Mouse (Mus musculus) hindbrain, embryonic 15.5 days (tissue): ENCODE measurements around the gene Ndufaf7. TPM values are rescaled to one million over a fixed set of nuclear protein-coding genes. Genes with fewer than 3 reads are reported as not detected.

Experiments
- ATAC-seq: fragments of 200-750 bp; cut with Nextera tagmentation; 2 replicates; pipeline ENCODE4 v1.8.0; 2017; ENCODE audit warnings: low read depth, moderate number of reproducible peaks, moderate TSS enrichment; ENCODE audit not compliant: low FRiP score
- H3K27ac ChIP-seq: fragments of 300-500 bp; sonication (generic); replicated peaks from 2 replicates; pipeline ENCODE4 v1.5.1; 2015; ENCODE audit warnings: mild to moderate bottlenecking, inconsistent platforms
- H3K27me3 ChIP-seq: fragments of 300-500 bp; sonication (generic); 2 replicates; pipeline ENCODE4 v1.6.1; 2015; ENCODE audit warnings: control low read depth, inconsistent platforms
- H3K36me3 ChIP-seq: fragments of 300-500 bp; sonication (generic); 2 replicates; pipeline ENCODE4 v1.6.1; 2015; ENCODE audit warnings: control low read depth, inconsistent platforms
- H3K4me1 ChIP-seq: fragments of 300-500 bp; sonication (generic); replicated peaks from 2 replicates; pipeline ENCODE4 v1.6.1; 2015; ENCODE audit warnings: control low read depth, inconsistent platforms
- H3K4me2 ChIP-seq: fragments of 300-500 bp; sonication (generic); 2 replicates; pipeline ENCODE4 v1.6.1; 2015; ENCODE audit warnings: moderate library complexity, mild to moderate bottlenecking, inconsistent platforms
- H3K4me3 ChIP-seq: fragments of 300-500 bp; sonication (generic); 2 replicates; pipeline ENCODE4 v1.5.1; 2015; ENCODE audit warnings: mild to moderate bottlenecking, inconsistent platforms
- H3K9ac ChIP-seq: fragments of 300-500 bp; sonication (generic); 2 replicates; pipeline ENCODE4 v1.6.1; 2015; ENCODE audit warnings: inconsistent platforms
- H3K9me3 ChIP-seq: fragments of 300-500 bp; sonication (generic); 2 replicates; pipeline ENCODE4 v1.6.1; 2016; ENCODE audit warnings: control low read depth, inconsistent platforms
- WGBS: fragments of 180-500 bp; shearing (Covaris S2); methylation state at CpG from one replicate; pipeline ENCODE4 v1.1.7; 2015; 5-methylcytosine and 5-hydroxymethylcytosine counted together
- polyA plus RNA-seq: library from polyadenylated mRNA; unstranded; fragments of >200 nt; fragmentation: Nextera tagmentation; extraction: Ambion mirVana; gene quantifications from 2 replicates; pipeline ENCODE4 v1.2.1, GENCODE M21; 2015

Ndufaf7 gene
- polyA plus RNA-seq, 1 experiment from 2014 or later, result 62.1 TPM

DNA sequence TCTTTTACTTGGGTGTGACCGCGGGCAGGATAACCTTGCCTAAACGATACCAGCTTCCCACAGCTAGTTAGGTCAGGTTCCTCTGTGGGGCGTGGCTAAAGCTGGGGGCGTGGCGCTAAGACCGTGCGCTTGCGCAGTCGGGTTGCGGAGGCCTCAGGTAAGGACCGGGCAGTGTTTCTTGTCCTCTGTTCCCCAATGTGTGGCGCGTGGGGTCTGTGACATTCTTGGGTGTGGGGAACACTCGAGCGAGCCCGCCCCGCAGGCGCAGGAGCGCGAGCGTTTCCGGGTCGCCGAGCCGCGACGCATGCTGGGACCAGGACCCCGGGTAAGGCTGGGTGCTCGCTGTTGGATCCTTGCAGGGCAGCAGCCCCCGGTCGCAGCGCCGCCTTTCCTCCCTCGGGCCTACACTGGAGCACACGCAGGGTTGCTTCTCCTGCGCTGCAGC lies 20.5 kb upstream of the Ndufaf7 start, which contains the start of gene Cebpzos:
Cebpzos (plus strand) TSS at position 132 of the 445 bp plus-strand sequence.
- H3K9ac ChIP-seq, result peak within 1 kb of the TSS; percentile 70
- ATAC-seq, result peak; percentile 97
- peak within 1 kb of the TSS; percentile 88 for H3K27ac ChIP-seq
- H3K4me3 ChIP-seq, result peak within 1 kb of the TSS; percentile 75
- under 1% methylated on average over 36 of the region's 37 CpGs for WGBS
- peak within 1 kb of the TSS; percentile 90 for H3K4me2 ChIP-seq
- peaks cover 22% of the 10 kb centered on the region for H3K36me3 ChIP-seq
- no peaks in the 10 kb centered on the region for H3K9me3 ChIP-seq
- H3K4me1 ChIP-seq, result peaks cover 16% of the 10 kb centered on the region
- H3K27me3 ChIP-seq, result no peaks in the 10 kb centered on the region

DNA sequence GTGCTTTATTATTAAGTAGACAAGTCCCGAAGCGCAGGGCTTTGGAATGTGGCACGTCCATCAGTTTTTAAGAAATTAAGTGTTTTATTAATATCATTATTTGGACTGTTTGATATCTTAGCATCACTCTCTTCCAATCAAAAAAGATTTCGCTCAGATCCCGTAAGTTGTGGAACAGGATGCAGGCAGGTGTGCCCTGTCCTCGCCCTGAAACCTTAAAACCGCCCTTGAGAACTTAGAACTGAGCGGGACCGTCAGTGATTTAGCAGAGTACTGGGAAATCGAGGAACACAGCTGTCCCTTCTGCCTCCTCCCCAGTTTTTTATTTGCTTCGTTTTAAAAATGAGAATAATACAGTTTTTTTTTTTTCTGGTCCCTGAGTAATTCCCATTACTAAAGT lies 20.0 kb upstream of the Ndufaf7 start:
- 2% methylated on average over 11 of the region's 11 CpGs for WGBS
- ATAC-seq, result no peak
- H3K9ac ChIP-seq, result peak overlapping the region; percentile 70

DNA sequence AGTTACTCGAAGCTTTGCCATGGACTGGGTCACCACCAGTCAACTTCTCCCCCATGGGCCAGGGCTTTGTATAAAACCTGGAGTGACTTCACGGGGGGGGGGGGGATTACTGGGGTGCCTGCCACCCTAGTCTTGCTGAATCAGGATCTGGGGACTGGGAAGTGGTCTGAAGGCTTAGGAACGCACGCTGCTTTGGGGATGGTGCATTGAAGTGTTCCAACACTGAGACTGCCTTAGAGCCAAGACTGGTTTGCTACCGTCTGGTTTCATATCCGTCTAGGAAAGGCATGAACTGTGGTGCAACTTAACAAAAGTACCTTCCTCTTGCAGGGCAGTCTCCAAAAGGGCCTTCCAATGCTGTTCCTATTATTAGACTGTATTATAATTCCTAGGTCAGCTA lies 19.2 kb upstream of the Ndufaf7 start:
- peak overlapping the region; percentile 70 for H3K9ac ChIP-seq
- no peak for ATAC-seq
- WGBS, result 45% methylated on average over 6 of the region's 6 CpGs
- peaks cover 34% of the 10 kb centered on the region for H3K36me3 ChIP-seq
- peak overlapping the region; percentile 75; the same call in 1 of the 2 replicates for H3K4me3 ChIP-seq
- H3K4me1 ChIP-seq, result peaks cover 16% of the 10 kb centered on the region
- H3K9me3 ChIP-seq, result no peaks in the 10 kb centered on the region
- H3K4me2 ChIP-seq, result peak overlapping the region; percentile 90
- no peak overlapping the region for H3K27ac ChIP-seq
- no peaks in the 10 kb centered on the region for H3K27me3 ChIP-seq

More for the DNA sequence above, 20.0 kb upstream of the Ndufaf7 start:
- Histone ChIP-seq H3K4me2 (peak overlapping the region; percentile 90), H3K27me3 (no peaks in the 10 kb centered on the region), H3K27ac (peak overlapping the region; percentile 88), H3K4me3 (peak overlapping the region; percentile 75), H3K36me3 (peaks cover 27% of the 10 kb centered on the region), H3K9me3 (no peaks in the 10 kb centered on the region), H3K4me1 (peaks cover 16% of the 10 kb centered on the region)

DNA sequence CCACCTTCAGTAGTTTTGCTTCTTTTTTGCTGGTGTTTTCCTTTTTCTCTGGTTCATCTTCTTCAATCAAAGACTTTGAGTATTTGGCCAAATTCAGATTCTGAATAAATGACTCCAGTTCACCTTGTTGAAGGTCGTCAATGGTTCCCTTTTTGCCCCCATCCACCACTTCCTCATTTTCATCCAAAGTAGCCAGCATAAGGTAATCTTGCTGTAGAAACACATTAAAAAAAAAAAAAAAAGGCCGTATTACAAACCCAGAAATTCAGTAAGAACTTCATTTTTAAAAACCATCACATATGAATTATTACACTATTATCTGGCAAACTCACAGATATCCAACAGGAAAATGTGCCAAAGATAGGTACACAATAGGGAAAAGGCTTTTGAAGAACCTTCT lies 1.1 kb upstream of the Ndufaf7 start:
- H3K9ac ChIP-seq, result peak overlapping the region; percentile 72; the same call in 1 of the 2 replicates
- H3K27me3 ChIP-seq, result no peaks in the 10 kb centered on the region
- H3K9me3 ChIP-seq, result no peaks in the 10 kb centered on the region
- peak overlapping the region; percentile 85 for H3K4me3 ChIP-seq
- no peak for ATAC-seq
- H3K36me3 ChIP-seq, result peaks cover 40% of the 10 kb centered on the region
- 86% methylated on average over 2 of the region's 2 CpGs for WGBS
- H3K4me1 ChIP-seq, result peaks cover 35% of the 10 kb centered on the region
- H3K27ac ChIP-seq, result no peak overlapping the region
- H3K4me2 ChIP-seq, result peak overlapping the region; percentile 78

DNA sequence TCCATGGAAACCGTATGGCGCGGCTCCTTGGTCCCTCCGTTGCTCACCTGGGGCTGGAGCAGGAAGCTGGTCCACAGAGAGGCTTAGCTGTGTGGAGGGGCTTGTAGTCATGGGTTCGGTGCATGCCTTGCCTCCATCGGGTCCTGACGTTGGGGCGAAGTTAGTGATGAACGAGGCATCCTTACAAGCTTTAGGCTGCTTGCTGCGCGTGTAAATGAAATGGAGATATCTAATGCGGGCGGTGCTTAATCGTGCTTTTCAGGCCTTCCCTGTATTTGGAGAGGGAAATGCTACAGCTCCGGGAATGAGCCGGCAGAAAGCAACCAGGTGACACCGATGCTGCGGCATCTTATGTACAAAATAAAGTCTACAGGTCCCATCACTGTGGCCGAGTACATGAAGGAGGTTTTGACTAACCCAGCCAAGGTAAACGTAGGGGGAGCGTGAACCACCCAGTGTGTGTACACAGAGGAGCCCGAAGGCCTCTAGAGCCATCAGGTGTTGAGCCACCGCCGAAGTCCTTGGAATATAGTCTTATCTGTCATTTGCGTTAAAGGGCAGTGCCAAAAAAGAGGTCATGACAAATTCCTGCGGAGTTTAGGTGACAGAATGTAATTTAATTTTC lies 405 bp downstream of the Ndufaf7 start:
- peak overlapping the region; percentile 72 for H3K9ac ChIP-seq
- ATAC-seq, result peak; percentile 43
- no peaks in the 10 kb centered on the region for H3K9me3 ChIP-seq
- 7% methylated on average over 26 of the region's 26 CpGs for WGBS
- peak overlapping the region; percentile 85 for H3K4me3 ChIP-seq
- H3K27me3 ChIP-seq, result no peaks in the 10 kb centered on the region
- H3K4me2 ChIP-seq, result peak overlapping the region; percentile 78
- H3K4me1 ChIP-seq, result peaks cover 35% of the 10 kb centered on the region
- peaks cover 40% of the 10 kb centered on the region for H3K36me3 ChIP-seq
- H3K27ac ChIP-seq, result peak overlapping the region; percentile 66

DNA sequence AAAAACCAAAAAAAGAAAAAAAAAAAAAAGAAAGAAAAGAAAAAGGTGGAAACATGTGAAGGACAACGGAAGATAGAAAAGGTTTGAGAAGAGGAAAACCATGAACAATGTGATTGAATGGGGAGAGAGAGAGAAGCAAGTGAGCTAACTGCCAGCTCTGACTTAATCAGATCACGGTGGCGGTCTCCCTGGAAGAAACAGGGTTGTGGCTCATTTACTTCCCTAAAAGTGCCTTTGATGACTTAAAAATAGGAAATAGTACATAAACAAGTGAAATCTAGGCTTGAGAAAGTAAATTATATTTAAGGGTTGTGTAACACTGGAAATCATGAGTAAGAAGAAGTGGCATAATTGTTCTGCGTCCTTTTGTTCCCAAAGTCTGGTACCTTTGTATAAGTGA lies 2.0 kb downstream of the Ndufaf7 start:
- Histone ChIP-seq H3K9ac (no peak overlapping the region), H3K4me2 (no peak overlapping the region), H3K27me3 (no peaks in the 10 kb centered on the region), H3K36me3 (peaks cover 47% of the 10 kb centered on the region), H3K4me1 (peaks cover 24% of the 10 kb centered on the region), H3K4me3 (no peak overlapping the region), H3K9me3 (no peaks in the 10 kb centered on the region), H3K27ac (no peak overlapping the region)
- no peak for ATAC-seq
- WGBS, result 88% methylated on average over 4 of the region's 4 CpGs

DNA sequence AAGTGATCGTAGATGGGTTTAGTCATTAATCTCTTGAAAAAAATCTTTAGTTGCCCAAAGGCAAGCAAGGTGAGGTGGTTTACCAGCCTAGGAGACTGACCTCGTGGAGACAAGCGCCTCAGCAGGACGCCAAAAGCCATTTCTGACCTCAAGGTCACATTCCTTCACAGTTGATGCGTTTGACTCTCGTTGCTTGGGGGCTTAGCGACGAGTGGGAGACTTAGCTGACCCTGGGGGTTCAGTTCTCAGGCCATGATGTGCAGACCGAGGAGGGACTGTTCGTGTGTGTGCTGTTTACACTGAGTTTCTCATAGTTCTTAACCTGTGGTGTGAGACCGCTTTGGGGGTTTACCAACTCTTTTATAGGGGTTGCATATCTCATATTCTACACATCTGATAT lies 5.6 kb downstream of the Ndufaf7 start:
- H3K27ac ChIP-seq, result no peak overlapping the region
- no peaks in the 10 kb centered on the region for H3K9me3 ChIP-seq
- no peak overlapping the region for H3K9ac ChIP-seq
- H3K4me2 ChIP-seq, result no peak overlapping the region
- ATAC-seq, result no peak
- no peak overlapping the region for H3K4me3 ChIP-seq
- 60% methylated on average over 11 of the region's 11 CpGs for WGBS
- H3K36me3 ChIP-seq, result peaks cover 59% of the 10 kb centered on the region
- peaks cover 6% of the 10 kb centered on the region for H3K4me1 ChIP-seq
- H3K27me3 ChIP-seq, result no peaks in the 10 kb centered on the region

DNA sequence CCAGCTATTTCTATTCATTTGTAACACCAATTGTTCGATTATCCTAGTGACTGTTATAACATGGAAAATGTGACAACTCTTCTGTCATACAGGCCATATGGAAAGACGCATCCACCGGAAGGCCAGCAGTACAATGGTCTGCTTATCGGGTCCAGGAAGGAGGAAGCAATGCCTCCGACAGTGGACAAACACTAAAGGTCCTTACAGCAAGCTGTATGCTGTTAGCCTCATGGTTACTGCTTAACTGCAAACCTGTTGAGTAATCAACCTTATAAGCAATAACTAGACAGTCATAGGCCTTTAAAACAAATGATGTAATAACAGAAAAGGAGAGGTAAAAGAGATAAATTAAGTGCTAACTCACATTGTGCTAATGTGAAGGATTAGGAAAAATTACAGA lies 14.3 kb downstream of the Ndufaf7 start:
- H3K9ac ChIP-seq, result no peak overlapping the region
- no peaks in the 10 kb centered on the region for H3K4me1 ChIP-seq
- no peak overlapping the region for H3K4me3 ChIP-seq
- no peak for ATAC-seq
- H3K27ac ChIP-seq, result no peak overlapping the region
- WGBS, result 98% methylated on average over 5 of the region's 5 CpGs
- H3K27me3 ChIP-seq, result no peaks in the 10 kb centered on the region
- H3K9me3 ChIP-seq, result no peaks in the 10 kb centered on the region
- no peak overlapping the region for H3K4me2 ChIP-seq
- peaks cover 43% of the 10 kb centered on the region for H3K36me3 ChIP-seq

DNA sequence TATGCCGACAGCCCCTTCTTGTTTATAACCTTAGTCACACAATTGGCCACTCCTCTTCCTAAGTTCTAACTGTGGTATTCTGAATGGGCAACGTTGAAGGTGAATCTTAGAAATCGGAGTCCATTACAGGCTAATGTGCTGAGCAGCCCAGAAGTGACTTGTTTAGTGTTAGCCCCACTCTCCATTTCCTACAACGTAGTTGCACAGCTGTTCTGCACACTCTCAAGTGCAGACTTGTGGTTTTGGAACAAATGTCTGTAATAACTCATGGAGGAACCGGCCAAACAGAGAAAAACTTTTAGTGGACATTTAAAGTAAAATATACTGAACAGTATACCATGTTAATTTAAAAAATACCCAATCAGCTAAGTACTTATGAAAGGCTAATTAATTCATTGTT lies 15.1 kb downstream of the Ndufaf7 start:
- 96% methylated on average over 5 of the region's 5 CpGs for WGBS
- H3K9me3 ChIP-seq, result no peaks in the 10 kb centered on the region
- no peak overlapping the region for H3K4me2 ChIP-seq
- no peak overlapping the region for H3K9ac ChIP-seq
- H3K36me3 ChIP-seq, result peaks cover 39% of the 10 kb centered on the region
- H3K27me3 ChIP-seq, result no peaks in the 10 kb centered on the region
- no peak overlapping the region for H3K27ac ChIP-seq
- H3K4me1 ChIP-seq, result no peaks in the 10 kb centered on the region
- no peak for ATAC-seq
- H3K4me3 ChIP-seq, result no peak overlapping the region

DNA sequence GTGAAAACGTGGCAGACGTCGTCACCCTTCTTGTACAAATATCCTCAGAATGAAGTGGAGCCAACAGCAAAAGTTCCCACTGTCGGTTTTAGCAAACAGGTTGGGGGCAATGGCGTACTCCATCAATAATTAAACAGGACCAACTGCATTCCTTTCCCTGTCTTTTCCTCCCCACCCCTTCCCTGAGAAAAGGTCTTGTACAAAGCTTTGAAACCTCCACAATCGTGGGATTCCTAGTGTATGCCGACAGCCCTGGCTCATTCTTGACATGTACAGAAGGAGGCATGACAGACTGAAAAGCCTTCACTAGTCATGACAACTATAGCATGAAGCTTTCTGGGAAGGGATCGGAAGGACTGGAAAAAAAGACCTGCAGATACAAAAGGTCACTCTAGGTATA lies 16.3 kb downstream of the Ndufaf7 start:
- WGBS, result 94% methylated on average over 8 of the region's 8 CpGs
- Histone ChIP-seq H3K36me3 (peaks cover 32% of the 10 kb centered on the region), H3K9me3 (no peaks in the 10 kb centered on the region), H3K27ac (no peak overlapping the region), H3K4me3 (no peak overlapping the region), H3K9ac (no peak overlapping the region), H3K4me2 (no peak overlapping the region), H3K27me3 (no peaks in the 10 kb centered on the region), H3K4me1 (no peaks in the 10 kb centered on the region)
- no peak for ATAC-seq

DNA sequence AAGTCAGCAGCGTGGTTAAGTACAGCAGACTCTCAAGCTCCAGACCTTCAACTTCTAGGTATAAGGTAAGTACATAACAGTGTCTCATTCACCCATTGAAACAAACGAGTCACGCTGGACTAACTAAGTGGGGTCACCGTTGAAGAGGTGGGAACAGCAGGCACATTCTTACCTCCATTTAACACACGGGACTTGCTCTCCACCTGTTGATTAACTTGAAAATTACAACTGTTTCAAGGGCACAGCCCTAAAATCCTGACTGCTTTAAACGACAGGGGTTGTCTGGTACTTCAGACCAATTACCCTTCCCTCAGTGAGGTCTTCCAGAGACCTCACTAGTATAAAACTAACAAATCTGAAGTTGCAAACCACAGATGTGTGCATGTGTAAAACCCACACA lies 22.5 kb downstream of the Ndufaf7 start:
- no peak overlapping the region for H3K27ac ChIP-seq

DNA sequence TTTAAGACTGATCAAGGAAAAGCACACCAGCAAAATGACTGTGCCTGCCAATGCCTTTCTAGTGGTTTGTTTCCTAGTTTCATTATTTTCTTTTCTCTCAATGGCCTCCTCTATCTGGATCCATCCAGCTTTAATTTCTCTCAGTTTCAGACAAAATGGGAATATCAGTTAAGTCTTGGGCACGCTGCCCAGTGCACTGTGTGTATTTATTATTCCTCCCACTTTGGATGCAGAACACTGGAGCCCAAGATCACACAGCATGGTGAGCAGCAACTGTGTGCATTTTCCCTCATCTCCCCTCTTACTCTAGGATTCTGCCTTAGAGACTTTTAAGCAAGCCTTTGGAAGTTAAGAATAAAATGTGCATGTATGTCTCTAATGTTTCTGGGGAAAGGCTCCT lies 27.5 kb downstream of the Ndufaf7 start:
- no peaks in the 10 kb centered on the region for H3K4me1 ChIP-seq
- H3K4me3 ChIP-seq, result no peak overlapping the region
- no peak for ATAC-seq
- H3K9ac ChIP-seq, result no peak overlapping the region
- no peaks in the 10 kb centered on the region for H3K27me3 ChIP-seq
- H3K27ac ChIP-seq, result no peak overlapping the region
- 88% methylated on average over 1 of the region's 1 CpGs for WGBS
- H3K4me2 ChIP-seq, result no peak overlapping the region
- H3K9me3 ChIP-seq, result no peaks in the 10 kb centered on the region
- peaks cover 7% of the 10 kb centered on the region; the same call in 1 of the 2 replicates for H3K36me3 ChIP-seq

More for the DNA sequence above, 22.5 kb downstream of the Ndufaf7 start:
- Histone ChIP-seq H3K4me3 (no peak overlapping the region), H3K27me3 (no peaks in the 10 kb centered on the region), H3K4me1 (no peaks in the 10 kb centered on the region), H3K4me2 (no peak overlapping the region), H3K9me3 (no peaks in the 10 kb centered on the region), H3K36me3 (peaks cover 21% of the 10 kb centered on the region; the same call in 1 of the 2 replicates), H3K9ac (no peak overlapping the region)
- WGBS, result 91% methylated on average over 6 of the region's 6 CpGs
- no peak for ATAC-seq
